Mouse (Mus musculus) forebrain, embryonic 10.5 days (tissue): ENCODE measurements around the gene Ube2q2. TPM values are rescaled to one million over a fixed set of nuclear protein-coding genes. Genes with fewer than 3 reads are reported as not detected.
"Not testable (repeated sequence)": the region's sequence is repeated elsewhere in the genome, so short reads cannot be mapped to it uniquely, and the experiment has no call there.

Source experiments
- DNase-seq: peaks from one replicate; pipeline ENCODE4 v3.0.0-alpha.2; 2017; ENCODE audit warnings: low spot score; ENCODE audit errors: extremely low spot score
- H3K27ac ChIP-seq: fragments of 300-500 bp; sonication (generic); 2 replicates; pipeline ENCODE4 v1.5.1; 2016; ENCODE audit warnings: mild to moderate bottlenecking
- H3K27me3 ChIP-seq: fragments of 300-500 bp; sonication (generic); 2 replicates; pipeline ENCODE4 v1.6.1; 2016; ENCODE audit warnings: mild to moderate bottlenecking; ENCODE audit not compliant: poor library complexity, severe bottlenecking
- H3K36me3 ChIP-seq: fragments of 300-500 bp; sonication (generic); replicated peaks from 2 replicates; pipeline ENCODE4 v1.6.1; 2016; ENCODE audit warnings: mild to moderate bottlenecking, moderate library complexity
- H3K4me1 ChIP-seq: fragments of 300-500 bp; sonication (generic); 2 replicates; pipeline ENCODE4 v1.6.1; 2016
- H3K4me3 ChIP-seq: fragments of 300-500 bp; sonication (generic); 2 replicates; pipeline ENCODE4 v1.5.1; 2016; ENCODE audit warnings: mild to moderate bottlenecking, moderate library complexity
- H3K9me3 ChIP-seq: fragments of 300-500 bp; sonication (generic); 2 replicates; pipeline ENCODE4 v1.6.1; 2016; ENCODE audit warnings: mild to moderate bottlenecking, moderate library complexity
- WGBS: fragments of 180-500 bp; shearing (Covaris S2); methylation state at CpG from one replicate; pipeline ENCODE4 v1.1.7; 2016; 5-methylcytosine and 5-hydroxymethylcytosine counted together
- polyA plus RNA-seq: library from polyadenylated mRNA; unstranded; fragments of >200 nt; fragmentation: Nextera tagmentation; extraction: Ambion mirVana; gene quantifications from 2 replicates; pipeline ENCODE4 v1.2.1, GENCODE M21; 2016

Gene Ube2q2
- 35.4 and 37.0 TPM in 2 replicates for polyA plus RNA-seq

GRCm38 (mm10) chr9:55148854-55149498 is at the start of gene Ube2q2:
Ube2q2 (plus strand) TSS chr9:55148854.
- H3K36me3 ChIP-seq, result peaks cover 10% of the 10 kb centered on the region
- 1% methylated on average over 76 of the region's 81 CpGs for WGBS
- H3K9me3 ChIP-seq, result no peaks in the 10 kb centered on the region
- peaks cover 29% of the 10 kb centered on the region for H3K4me1 ChIP-seq
- peak within 1 kb of the TSS; percentile 95 for H3K27ac ChIP-seq
- peak; percentile 72 for DNase-seq
- H3K4me3 ChIP-seq, result peak within 1 kb of the TSS; percentile 90
- peaks cover 14% of the 10 kb centered on the region for H3K27me3 ChIP-seq

GRCm38 (mm10) chr9:55101117-55101516 is 47.5 kb upstream of the Ube2q2 start:
- no peak for DNase-seq
- H3K9me3 ChIP-seq, result peaks cover 2% of the 10 kb centered on the region; the same call in 1 of the 2 replicates
- no peak overlapping the region for H3K27ac ChIP-seq
- H3K4me1 ChIP-seq, result peaks cover 4% of the 10 kb centered on the region; the same call in 1 of the 2 replicates
- no peaks in the 10 kb centered on the region for H3K36me3 ChIP-seq
- WGBS, result 65% methylated on average over 3 of the region's 3 CpGs
- H3K27me3 ChIP-seq, result no peaks in the 10 kb centered on the region
- no peak overlapping the region for H3K4me3 ChIP-seq

GRCm38 (mm10) chr9:55102186-55102835 is 46.3 kb upstream of the Ube2q2 start:
- H3K9me3 ChIP-seq, result peaks cover 2% of the 10 kb centered on the region; the same call in 1 of the 2 replicates
- WGBS, result 90% methylated on average over 8 of the region's 8 CpGs

GRCm38 (mm10) chr9:55102931-55103630 is 45.6 kb upstream of the Ube2q2 start:
- Histone ChIP-seq H3K9me3 (peaks cover 2% of the 10 kb centered on the region; the same call in 1 of the 2 replicates), H3K27me3 (no peaks in the 10 kb centered on the region), H3K4me1 (peaks cover 4% of the 10 kb centered on the region; the same call in 1 of the 2 replicates), H3K4me3 (no peak overlapping the region), H3K27ac (no peak overlapping the region), H3K36me3 (no peaks in the 10 kb centered on the region)
- WGBS, result 87% methylated on average over 5 of the region's 5 CpGs
- DNase-seq, result no peak

More at GRCm38 (mm10) chr9:55102186-55102835, 46.3 kb upstream of the Ube2q2 start:
- H3K27ac ChIP-seq, result no peak overlapping the region
- no peaks in the 10 kb centered on the region for H3K27me3 ChIP-seq
- H3K4me1 ChIP-seq, result peaks cover 4% of the 10 kb centered on the region; the same call in 1 of the 2 replicates
- H3K36me3 ChIP-seq, result no peaks in the 10 kb centered on the region
- DNase-seq, result no peak
- no peak overlapping the region for H3K4me3 ChIP-seq

GRCm38 (mm10) chr9:55110059-55110834 is 38.4 kb upstream of the Ube2q2 start:
- Histone ChIP-seq H3K27me3 (no peaks in the 10 kb centered on the region; the same call in 1 of the 2 replicates), H3K4me3 (no peak overlapping the region), H3K27ac (no peak overlapping the region), H3K9me3 (no peaks in the 10 kb centered on the region), H3K36me3 (no peaks in the 10 kb centered on the region), H3K4me1 (peaks cover 4% of the 10 kb centered on the region; the same call in 1 of the 2 replicates)
- 34% methylated on average over 16 of the region's 16 CpGs for WGBS
- peak; percentile 88 for DNase-seq

- WGBS, result 24% methylated on average over 3 of the region's 3 CpGs
Observed at GRCm38 (mm10) chr9:55110835-55111217, 37.8 kb upstream of the Ube2q2 start.

GRCm38 (mm10) chr9:55114752-55115151 is 33.9 kb upstream of the Ube2q2 start:
- WGBS, result 87% methylated on average over 1 of the region's 1 CpGs
- H3K4me1 ChIP-seq, result peaks cover 4% of the 10 kb centered on the region; the same call in 1 of the 2 replicates
- H3K36me3 ChIP-seq, result no peaks in the 10 kb centered on the region
- H3K27ac ChIP-seq, result no peak overlapping the region
- no peaks in the 10 kb centered on the region for H3K9me3 ChIP-seq
- no peaks in the 10 kb centered on the region for H3K27me3 ChIP-seq
- no peak overlapping the region for H3K4me3 ChIP-seq
- no peak for DNase-seq

More at GRCm38 (mm10) chr9:55110835-55111217, 37.8 kb upstream of the Ube2q2 start:
- DNase-seq, H3K9me3 ChIP-seq, H3K4me1 ChIP-seq, H3K27ac ChIP-seq, H3K4me3 ChIP-seq, H3K27me3 ChIP-seq, H3K36me3 ChIP-seq: not testable (repeated sequence)

- no peak for DNase-seq
- Histone ChIP-seq H3K9me3 (no peaks in the 10 kb centered on the region), H3K4me3 (no peak overlapping the region), H3K36me3 (no peaks in the 10 kb centered on the region), H3K4me1 (no peaks in the 10 kb centered on the region), H3K27me3 (no peaks in the 10 kb centered on the region), H3K27ac (no peak overlapping the region)
- WGBS, result 95% methylated on average over 5 of the region's 5 CpGs
Observed at GRCm38 (mm10) chr9:55117293-55118055, 31.2 kb upstream of the Ube2q2 start.

GRCm38 (mm10) chr9:55122586-55122985 is 26.1 kb upstream of the Ube2q2 start:
- no peak overlapping the region for H3K27ac ChIP-seq
- no peaks in the 10 kb centered on the region for H3K27me3 ChIP-seq
- DNase-seq, result no peak
- no peaks in the 10 kb centered on the region for H3K4me1 ChIP-seq
- H3K9me3 ChIP-seq, result no peaks in the 10 kb centered on the region
- H3K36me3 ChIP-seq, result no peaks in the 10 kb centered on the region
- 56% methylated on average over 3 of the region's 3 CpGs for WGBS
- no peak overlapping the region for H3K4me3 ChIP-seq

GRCm38 (mm10) chr9:55125735-55126134 is 22.9 kb upstream of the Ube2q2 start:
- Histone ChIP-seq H3K36me3 (no peaks in the 10 kb centered on the region), H3K4me3 (no peak overlapping the region), H3K27ac (no peak overlapping the region), H3K27me3 (no peaks in the 10 kb centered on the region), H3K4me1 (no peaks in the 10 kb centered on the region), H3K9me3 (no peaks in the 10 kb centered on the region)
- no peak for DNase-seq
- 86% methylated on average over 7 of the region's 7 CpGs for WGBS

- no peaks in the 10 kb centered on the region for H3K9me3 ChIP-seq
- no peaks in the 10 kb centered on the region for H3K36me3 ChIP-seq
- WGBS, result 86% methylated on average over 1 of the region's 1 CpGs
- no peaks in the 10 kb centered on the region for H3K4me1 ChIP-seq
- H3K27ac ChIP-seq, result no peak overlapping the region
- no peaks in the 10 kb centered on the region for H3K27me3 ChIP-seq
- H3K4me3 ChIP-seq, result no peak overlapping the region
- no peak for DNase-seq
Observed at GRCm38 (mm10) chr9:55126295-55126694, 22.4 kb upstream of the Ube2q2 start.

GRCm38 (mm10) chr9:55131851-55132250 is 16.8 kb upstream of the Ube2q2 start:
- no peaks in the 10 kb centered on the region for H3K36me3 ChIP-seq
- no peaks in the 10 kb centered on the region for H3K27me3 ChIP-seq
- no peak overlapping the region for H3K27ac ChIP-seq
- H3K4me3 ChIP-seq, result no peak overlapping the region
- no peaks in the 10 kb centered on the region for H3K4me1 ChIP-seq
- DNase-seq, result no peak
- no peaks in the 10 kb centered on the region for H3K9me3 ChIP-seq
